Mouse (Mus musculus) intestine, postnatal 0 days (tissue): ENCODE data around the gene D5Ertd579e. TPM values are rescaled to one million over a fixed set of nuclear protein-coding genes. Genes with fewer than 3 reads are reported as not detected.

ENCODE experiments used
- ATAC-seq: fragments of 200-750 bp; cut with Nextera tagmentation; 2 replicates; pipeline ENCODE4 v1.8.0; 2017; ENCODE audit warnings: mild to moderate bottlenecking, moderate TSS enrichment, moderate library complexity
- H3K27ac ChIP-seq: fragments of 300-500 bp; sonication (generic); 2 replicates; pipeline ENCODE4 v1.5.1; 2014; ENCODE audit warnings: mild to moderate bottlenecking, low read depth, low read length, moderate library complexity
- H3K27me3 ChIP-seq: fragments of 300-500 bp; sonication (generic); replicated peaks from 2 replicates; pipeline ENCODE4 v1.6.1; 2014; ENCODE audit warnings: low read length, mixed read lengths; ENCODE audit not compliant: control insufficient read depth, insufficient read depth
- H3K36me3 ChIP-seq: fragments of 300-500 bp; sonication (generic); 2 replicates; pipeline ENCODE4 v1.6.1; 2014; ENCODE audit warnings: mild to moderate bottlenecking, moderate library complexity; ENCODE audit not compliant: control insufficient read depth, insufficient read depth
- H3K4me1 ChIP-seq: fragments of 300-500 bp; sonication (generic); replicated peaks from 2 replicates; pipeline ENCODE4 v1.6.1; 2014; ENCODE audit warnings: antibody characterized with exemption, low read length, mixed read lengths; ENCODE audit not compliant: control insufficient read depth, insufficient read depth
- H3K4me2 ChIP-seq: fragments of 300-500 bp; sonication (generic); replicated peaks from 2 replicates; pipeline ENCODE4 v1.6.1; 2014; ENCODE audit warnings: low read depth, mild to moderate bottlenecking, moderate library complexity
- H3K4me3 ChIP-seq: fragments of 300-500 bp; sonication (generic); 2 replicates; pipeline ENCODE4 v1.5.1; 2014; ENCODE audit warnings: low read depth, low read length
- H3K9ac ChIP-seq: fragments of 300-500 bp; sonication (generic); 2 replicates; pipeline ENCODE4 v1.6.1; 2014; ENCODE audit warnings: mild to moderate bottlenecking, low read depth, low read length
- H3K9me3 ChIP-seq: fragments of 300-500 bp; sonication (generic); 2 replicates; pipeline ENCODE4 v1.6.1; 2016; ENCODE audit warnings: mixed run types; ENCODE audit not compliant: control insufficient read depth
- CTCF ChIP-seq: sonication (generic); IDR thresholded peaks from 2 replicates; pipeline ENCODE4 v1.5.1; 2016; ENCODE audit warnings: low read depth, mild to moderate bottlenecking, control low read depth, antibody characterized with exemption, moderate library complexity
- WGBS: fragments of 180-500 bp; shearing (Covaris S2); extraction: QIAGEN DNeasy Blood & Tissue Kit; methylation state at CpG from one replicate; pipeline ENCODE4 v1.1.7; 2014; 5-methylcytosine and 5-hydroxymethylcytosine counted together
- polyA plus RNA-seq: library from polyadenylated mRNA; unstranded; fragments of >200 nt; fragmentation: Nextera tagmentation; extraction: Ambion mirVana; gene quantifications from 2 replicates; pipeline ENCODE4 v1.2.1, GENCODE M21; 2015

D5Ertd579e gene
- polyA plus RNA-seq, 1 experiment from 2014 or later: 19.6 TPM

DNA sequence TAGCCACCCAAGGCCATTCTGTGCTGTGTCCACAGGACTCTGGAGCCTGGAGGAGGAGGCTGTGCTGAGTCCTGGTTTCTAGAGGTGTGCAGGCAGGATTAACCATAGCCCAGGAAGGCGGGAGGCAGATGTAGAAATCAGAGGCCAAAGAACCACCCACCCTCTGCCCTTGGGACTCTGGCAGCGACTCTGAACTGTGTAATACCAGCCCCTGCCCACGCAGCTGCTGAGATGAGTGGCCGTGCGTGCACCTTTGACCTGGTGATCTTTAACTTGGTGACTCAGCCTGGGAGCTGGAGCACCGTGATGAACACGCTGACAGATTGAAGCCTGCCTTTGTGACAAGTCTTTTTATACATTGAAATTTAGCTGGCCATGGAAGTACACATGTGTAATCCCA lies 28.4 kb upstream of the D5Ertd579e start:
- Histone ChIP-seq H3K27me3 (no peaks in the 10 kb centered on the region), H3K36me3 (no peaks in the 10 kb centered on the region), H3K4me2 (no peak overlapping the region), H3K27ac (peak overlapping the region; percentile 54; the same call in 1 of the 2 replicates), H3K4me1 (peaks cover 5% of the 10 kb centered on the region), H3K9me3 (no peaks in the 10 kb centered on the region), H3K4me3 (no peak overlapping the region), H3K9ac (no peak overlapping the region)
- WGBS: 39% methylated on average over 7 of the region's 7 CpGs
- peak; percentile 74 for ATAC-seq
- TF ChIP-seq CTCF: no peak

DNA sequence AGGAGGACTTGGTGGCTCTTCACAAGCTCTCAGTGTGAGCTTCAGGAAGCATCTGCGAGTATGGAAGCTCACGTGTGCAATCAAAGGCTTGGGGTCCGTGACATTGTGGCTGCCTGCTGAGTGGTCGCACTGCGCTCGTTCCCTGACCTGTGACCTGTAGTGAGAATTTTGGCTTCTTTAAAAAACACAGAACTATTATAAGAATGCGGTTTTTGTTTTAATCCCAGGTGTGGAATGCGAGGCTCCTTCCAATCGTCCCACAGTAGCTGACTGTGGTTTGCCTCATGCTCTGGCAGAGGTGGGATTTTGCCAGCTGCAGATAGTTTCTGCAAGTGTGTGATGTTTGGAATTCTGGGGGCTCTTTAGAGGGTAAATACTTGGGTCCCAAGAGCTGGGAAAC lies 27.5 kb upstream of the D5Ertd579e start:
- Histone ChIP-seq H3K27ac (no peak overlapping the region), H3K9me3 (no peaks in the 10 kb centered on the region), H3K4me1 (peaks cover under 1% of the 10 kb centered on the region; the same call in 1 of the 2 replicates), H3K36me3 (no peaks in the 10 kb centered on the region), H3K27me3 (no peaks in the 10 kb centered on the region), H3K4me3 (no peak overlapping the region), H3K4me2 (no peak overlapping the region), H3K9ac (no peak overlapping the region)
- WGBS: 88% methylated on average over 9 of the region's 9 CpGs
- no peak for TF ChIP-seq CTCF
- ATAC-seq: no peak

DNA sequence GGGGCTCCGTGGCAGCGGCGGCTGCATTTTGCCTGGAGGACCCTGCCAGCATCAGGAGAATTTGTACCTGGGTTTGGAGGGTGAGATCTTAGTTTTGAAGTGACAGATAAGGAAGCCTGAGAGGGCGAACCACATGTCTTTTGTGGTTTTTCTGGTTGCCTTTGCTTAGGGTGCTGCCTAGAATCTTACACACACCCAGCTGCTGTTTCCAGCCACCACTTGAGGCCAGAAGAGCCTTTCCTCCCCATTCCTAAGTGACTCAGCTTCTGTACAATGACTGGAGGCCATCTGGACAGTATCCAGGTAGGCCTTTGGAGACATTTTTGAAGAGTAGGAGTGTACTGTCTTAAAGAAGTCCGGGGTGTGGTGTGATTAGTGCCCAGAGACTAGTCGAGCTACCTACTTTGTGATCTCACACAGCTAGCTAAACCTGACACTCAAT lies 26.6 kb upstream of the D5Ertd579e start:
- ATAC-seq: no peak
- no peak for TF ChIP-seq CTCF
- no peaks in the 10 kb centered on the region; the same call in 1 of the 2 replicates for H3K4me1 ChIP-seq
- H3K9ac ChIP-seq: no peak overlapping the region
- no peak overlapping the region for H3K27ac ChIP-seq
- H3K4me2 ChIP-seq: no peak overlapping the region
- no peaks in the 10 kb centered on the region for H3K36me3 ChIP-seq
- no peak overlapping the region for H3K4me3 ChIP-seq
- H3K27me3 ChIP-seq: no peaks in the 10 kb centered on the region
- 71% methylated on average over 6 of the region's 6 CpGs for WGBS
- H3K9me3 ChIP-seq: no peaks in the 10 kb centered on the region

DNA sequence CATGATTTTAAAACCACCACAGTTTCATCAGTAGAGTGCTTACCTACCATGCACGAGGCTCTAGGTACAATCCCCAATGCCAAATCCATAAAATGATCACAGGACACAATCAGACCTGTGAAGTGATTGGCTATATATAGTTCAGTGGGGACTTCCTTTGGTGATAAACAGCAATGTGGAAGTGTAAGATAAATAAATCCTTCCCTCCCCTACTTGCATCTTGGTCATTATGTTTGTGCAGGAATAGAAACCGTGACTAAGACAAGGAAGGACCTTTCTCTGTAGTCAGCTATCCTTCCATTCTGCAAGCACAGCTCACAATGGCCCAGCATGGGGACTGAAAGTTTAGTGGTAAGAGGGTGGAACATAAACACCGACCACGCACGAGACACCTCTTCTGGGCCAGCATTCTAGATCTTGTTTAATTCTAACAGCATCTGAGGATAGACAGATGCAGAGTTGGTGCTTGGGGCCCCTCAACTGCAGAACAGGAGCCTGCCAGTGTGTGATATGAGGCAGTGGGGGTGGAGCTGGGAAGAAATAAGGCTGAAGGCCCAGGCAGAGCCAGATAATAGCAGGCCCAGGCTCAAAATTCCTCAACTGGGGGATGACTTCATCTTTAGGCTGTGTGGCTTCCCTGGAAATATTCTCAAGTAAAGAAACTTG lies 25.0 kb upstream of the D5Ertd579e start:
- ATAC-seq: no peak
- 51% methylated on average over 5 of the region's 5 CpGs for WGBS

DNA sequence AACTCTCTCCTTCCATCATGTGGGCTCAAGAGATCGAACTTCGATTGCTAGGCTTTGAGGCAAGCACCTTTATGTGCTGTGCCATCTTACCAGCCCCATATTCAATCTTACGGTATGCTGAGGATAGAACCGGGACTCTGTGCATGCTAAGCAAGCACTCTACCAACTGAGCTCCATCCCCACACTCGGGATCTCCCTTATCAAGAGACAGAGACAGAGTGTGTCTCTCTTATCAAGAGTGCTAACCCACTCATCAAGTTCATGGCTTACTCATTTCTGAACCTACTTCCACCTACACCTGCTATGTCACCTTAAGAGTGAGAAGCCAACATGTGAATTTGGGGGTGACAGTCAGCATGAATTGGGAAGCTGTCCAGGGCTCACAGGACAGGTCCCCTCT lies 24.4 kb upstream of the D5Ertd579e start:
- no peak overlapping the region for H3K4me3 ChIP-seq
- TF ChIP-seq CTCF: no peak
- no peak overlapping the region for H3K27ac ChIP-seq
- WGBS: 82% methylated on average over 5 of the region's 5 CpGs
- no peaks in the 10 kb centered on the region for H3K36me3 ChIP-seq
- H3K4me1 ChIP-seq: no peaks in the 10 kb centered on the region; the same call in 1 of the 2 replicates
- no peak for ATAC-seq
- H3K9me3 ChIP-seq: no peaks in the 10 kb centered on the region
- no peak overlapping the region for H3K9ac ChIP-seq
- H3K27me3 ChIP-seq: no peaks in the 10 kb centered on the region
- no peak overlapping the region for H3K4me2 ChIP-seq

More for the DNA sequence above, 25.0 kb upstream of the D5Ertd579e start:
- no peak overlapping the region for H3K4me2 ChIP-seq
- no peak overlapping the region for H3K9ac ChIP-seq
- H3K4me1 ChIP-seq: no peaks in the 10 kb centered on the region; the same call in 1 of the 2 replicates
- H3K4me3 ChIP-seq: no peak overlapping the region
- H3K27me3 ChIP-seq: no peaks in the 10 kb centered on the region
- H3K9me3 ChIP-seq: no peaks in the 10 kb centered on the region
- no peak for TF ChIP-seq CTCF
- no peaks in the 10 kb centered on the region for H3K36me3 ChIP-seq
- peak overlapping the region; percentile 30 for H3K27ac ChIP-seq

DNA sequence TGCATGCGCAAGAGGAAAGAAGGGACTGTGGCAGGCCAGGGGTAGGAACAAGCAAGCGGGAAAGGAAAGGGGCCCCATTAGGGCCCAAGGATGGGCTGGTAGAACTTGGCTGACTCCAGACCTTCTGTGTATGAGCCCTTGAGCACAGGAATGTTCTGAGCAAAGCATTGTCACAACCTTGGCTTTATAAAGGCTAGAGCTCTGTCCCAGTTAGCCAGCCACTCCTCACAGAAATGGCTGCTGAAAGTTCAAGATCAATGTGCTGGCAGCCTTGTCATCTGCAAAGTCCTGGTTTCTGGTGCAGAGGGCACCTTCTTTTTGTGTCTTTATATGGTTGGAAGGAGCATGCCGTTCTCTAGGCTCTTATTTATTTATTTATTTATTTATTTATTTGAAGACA lies 23.8 kb upstream of the D5Ertd579e start:
- Histone ChIP-seq H3K4me2 (no peak overlapping the region), H3K9me3 (no peaks in the 10 kb centered on the region), H3K27ac (no peak overlapping the region), H3K4me3 (no peak overlapping the region), H3K27me3 (no peaks in the 10 kb centered on the region), H3K9ac (no peak overlapping the region), H3K4me1 (no peaks in the 10 kb centered on the region; the same call in 1 of the 2 replicates), H3K36me3 (no peaks in the 10 kb centered on the region)
- no peak for ATAC-seq
- WGBS: 84% methylated on average over 3 of the region's 3 CpGs
- no peak for TF ChIP-seq CTCF
